Mouse (Mus musculus): ENCODE data around the gene Blmh. TPM values are rescaled to one million over a fixed set of nuclear protein-coding genes. Genes with fewer than 3 reads are reported as not detected.

Gene Blmh
- total RNA-seq, 2 experiments from 2014 or later: 46.0 to 47.1 TPM

Other genes starting within 250 kb of the Blmh start
- gene Trarg1, start 245.0 kb upstream of the Blmh start, total RNA-seq (2021): 1 to 10 TPM; 5.0 to 5.1 TPM
- 10 to 100 TPM; 28.1 to 33.8 TPM for gene Gosr1, start 161.2 kb upstream of the Blmh start, total RNA-seq (2021)
- gene Cpd, start 77.8 kb upstream of the Blmh start, total RNA-seq (2021): 10 to 100 TPM; 51.4 to 58.7 TPM
- under 1 TPM; 0.80 to 0.84 TPM for gene Tmigd1, start 22.6 kb upstream of the Blmh start, total RNA-seq (2021)
- 1 to 10 TPM; 1.2 to 1.4 TPM for gene Slc6a4, start 73.8 kb downstream of the Blmh start, total RNA-seq (2021)
- 10 to 100 TPM; 12.5 to 13.1 TPM for gene Nsrp1, start 153.6 kb downstream of the Blmh start, total RNA-seq (2021)

Measured in heart, postnatal 14 days (tissue).